Mouse (Mus musculus): ENCODE data around the gene Nell1. TPM values are rescaled to one million over a fixed set of nuclear protein-coding genes. Genes with fewer than 3 reads are reported as not detected.

Gene Nell1
- polyA plus RNA-seq, 1 experiment = 0.22 TPM

DNA sequence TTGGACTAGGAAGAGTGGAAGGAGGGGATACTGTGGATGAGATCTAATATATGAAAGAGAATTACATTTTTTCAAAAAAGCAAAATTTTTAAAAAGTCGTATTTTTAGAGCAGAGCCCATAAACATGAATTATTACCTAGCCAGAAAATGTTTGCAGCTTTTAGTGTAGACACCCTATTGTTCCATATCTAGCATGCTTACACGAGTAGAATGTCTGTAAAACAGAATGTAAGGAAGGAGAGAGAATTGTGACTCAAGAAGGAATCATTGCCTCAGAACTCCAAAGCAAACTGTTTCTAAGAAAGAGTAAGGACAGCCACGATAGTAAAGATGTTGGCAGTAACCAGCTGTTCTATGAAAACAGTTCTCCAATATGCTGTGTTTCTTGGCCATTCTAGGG lies 624.2 kb downstream of the Nell1 start, which contains the start of gene 4933405O20Rik:
Gene 4933405O20Rik (plus strand): TSS at position 301 of the 400 bp plus-strand sequence.
- H3K4me3 ChIP-seq (ENCODE audit: control insufficient read depth, low read depth, low read length) = peak within 1 kb of the TSS; percentile 66
- TF ChIP-seq CTCF (IDR thresholded peaks at IDR 0.05; ENCODE audit: control insufficient read depth, insufficient read depth, insufficient replicate concordance, low read depth, low read length) = no peak
- no peak for TF ChIP-seq POLR2A (IDR thresholded peaks at IDR 0.05; ENCODE audit: control insufficient read depth, low read depth, low read length)
- H3K27ac ChIP-seq (ENCODE audit: control insufficient read depth, insufficient read depth, low read depth, low read length) = no peak within 1 kb of the TSS
- no peaks in the 10 kb centered on the region for H3K27me3 ChIP-seq (ENCODE audit: control insufficient read depth, insufficient read depth, low read length)
- H3K4me1 ChIP-seq (ENCODE audit: control insufficient read depth, insufficient read depth, low read length) = no peaks in the 10 kb centered on the region; the same call in 1 of the 2 replicates
- H3K36me3 ChIP-seq (ENCODE audit: control insufficient read depth, insufficient read depth, low read length) = no peaks in the 10 kb centered on the region

DNA sequence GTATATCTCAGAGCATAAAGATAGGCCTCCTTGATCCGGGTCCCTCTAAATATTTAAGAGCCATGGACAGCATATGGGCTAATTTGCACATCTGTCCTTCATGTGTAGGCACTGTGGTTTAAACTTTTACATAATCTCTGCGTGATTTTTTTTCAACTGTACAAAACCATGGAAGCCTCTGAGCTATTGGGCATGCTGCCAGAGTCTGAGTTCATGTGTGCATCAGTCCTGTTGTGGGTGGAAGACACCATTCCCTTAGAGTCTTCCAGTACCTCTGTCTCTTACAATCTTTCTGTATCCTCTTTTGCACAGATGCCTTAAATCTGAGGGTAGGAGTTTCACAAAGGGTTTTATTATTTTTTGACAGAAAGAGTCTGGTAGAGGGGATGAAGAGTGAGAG lies 639.4 kb downstream of the Nell1 start:
- Histone ChIP-seq H3K36me3 (ENCODE audit: control insufficient read depth, insufficient read depth, low read length) (no peaks in the 10 kb centered on the region), H3K4me1 (ENCODE audit: control insufficient read depth, insufficient read depth, low read length) (no peaks in the 10 kb centered on the region), H3K27me3 (ENCODE audit: control insufficient read depth, insufficient read depth, low read length) (no peaks in the 10 kb centered on the region), H3K27ac (ENCODE audit: control insufficient read depth, insufficient read depth, low read depth, low read length) (no peak overlapping the region), H3K4me3 (ENCODE audit: control insufficient read depth, low read depth, low read length) (no peak overlapping the region)
- no peak for TF ChIP-seq POLR2A (IDR thresholded peaks at IDR 0.05; ENCODE audit: control insufficient read depth, low read depth, low read length)
- no peak for TF ChIP-seq CTCF (IDR thresholded peaks at IDR 0.05; ENCODE audit: control insufficient read depth, insufficient read depth, insufficient replicate concordance, low read depth, low read length)

DNA sequence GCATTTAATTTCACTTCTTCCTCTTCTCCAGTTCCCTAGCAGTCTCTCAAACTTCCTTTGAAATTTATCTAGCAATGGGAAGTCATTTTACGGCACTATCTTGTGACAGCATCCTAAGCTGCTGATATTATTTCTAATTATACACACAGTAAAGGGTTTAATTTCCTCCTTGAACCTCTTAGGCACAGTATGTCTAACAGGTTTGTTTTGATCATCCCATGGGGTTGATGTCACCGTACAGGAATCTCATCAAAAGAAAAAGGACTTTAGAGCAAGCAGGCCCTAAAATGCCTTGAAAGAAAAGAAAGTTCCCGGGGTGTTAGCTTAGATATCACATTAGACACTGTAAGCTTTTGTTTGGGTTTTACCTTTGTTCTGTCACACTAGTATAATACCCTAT lies 654.5 kb downstream of the Nell1 start:
- Histone ChIP-seq H3K4me1 (ENCODE audit: control insufficient read depth, insufficient read depth, low read length) (no peaks in the 10 kb centered on the region), H3K27ac (ENCODE audit: control insufficient read depth, insufficient read depth, low read depth, low read length) (no peak overlapping the region), H3K4me3 (ENCODE audit: control insufficient read depth, low read depth, low read length) (no peak overlapping the region), H3K36me3 (ENCODE audit: control insufficient read depth, insufficient read depth, low read length) (no peaks in the 10 kb centered on the region), H3K27me3 (ENCODE audit: control insufficient read depth, insufficient read depth, low read length) (no peaks in the 10 kb centered on the region)
- no peak for TF ChIP-seq POLR2A (IDR thresholded peaks at IDR 0.05; ENCODE audit: control insufficient read depth, low read depth, low read length)
- TF ChIP-seq CTCF (IDR thresholded peaks at IDR 0.05; ENCODE audit: control insufficient read depth, insufficient read depth, insufficient replicate concordance, low read depth, low read length) = no peak

DNA sequence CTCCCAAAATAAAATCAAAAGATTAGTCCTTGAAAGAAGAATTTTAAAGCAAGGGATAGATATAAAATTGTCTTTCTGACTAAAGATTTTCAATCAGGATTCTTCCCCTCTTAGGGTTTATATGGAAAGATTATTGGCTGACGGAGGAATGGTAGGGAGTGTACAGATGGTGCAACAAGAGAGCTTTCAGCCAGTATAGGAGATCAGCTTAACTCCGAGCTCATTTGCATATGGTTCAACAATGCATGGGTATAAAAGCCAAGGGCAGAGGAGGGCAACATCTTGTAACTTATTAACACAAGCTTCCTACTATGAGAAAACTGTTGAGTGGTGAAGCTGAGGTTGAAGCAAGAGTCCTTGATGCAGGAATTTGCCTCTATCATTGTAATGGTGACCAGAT lies 658.5 kb downstream of the Nell1 start:
- no peaks in the 10 kb centered on the region for H3K4me1 ChIP-seq (ENCODE audit: control insufficient read depth, insufficient read depth, low read length)
- H3K4me3 ChIP-seq (ENCODE audit: control insufficient read depth, low read depth, low read length) = no peak overlapping the region
- no peak overlapping the region for H3K27ac ChIP-seq (ENCODE audit: control insufficient read depth, insufficient read depth, low read depth, low read length)
- no peak for TF ChIP-seq CTCF (IDR thresholded peaks at IDR 0.05; ENCODE audit: control insufficient read depth, insufficient read depth, insufficient replicate concordance, low read depth, low read length)
- no peak for TF ChIP-seq POLR2A (IDR thresholded peaks at IDR 0.05; ENCODE audit: control insufficient read depth, low read depth, low read length)
- H3K36me3 ChIP-seq (ENCODE audit: control insufficient read depth, insufficient read depth, low read length) = no peaks in the 10 kb centered on the region
- no peaks in the 10 kb centered on the region for H3K27me3 ChIP-seq (ENCODE audit: control insufficient read depth, insufficient read depth, low read length)

DNA sequence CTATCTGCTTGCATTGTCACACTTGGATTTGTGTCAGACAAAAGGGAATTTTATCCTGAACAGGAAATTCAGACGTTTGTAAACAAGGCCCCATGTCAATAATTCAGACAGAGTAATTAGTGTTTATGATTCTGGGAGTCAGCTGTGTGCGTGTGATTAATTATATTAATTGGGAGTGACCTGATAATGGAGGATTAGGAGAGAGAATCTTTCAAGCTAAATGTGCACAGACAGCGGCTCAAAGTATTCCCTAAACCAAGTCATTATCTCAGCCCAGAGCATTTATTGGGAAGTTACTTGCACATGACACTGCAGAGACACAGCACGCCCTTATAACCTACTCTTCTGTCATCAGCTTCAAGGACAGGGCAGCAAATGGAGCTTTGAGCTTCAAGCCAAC lies 697.6 kb downstream of the Nell1 start:
- H3K4me3 ChIP-seq (ENCODE audit: control insufficient read depth, low read depth, low read length) = no peak overlapping the region
- H3K27me3 ChIP-seq (ENCODE audit: control insufficient read depth, insufficient read depth, low read length) = no peaks in the 10 kb centered on the region
- H3K27ac ChIP-seq (ENCODE audit: control insufficient read depth, insufficient read depth, low read depth, low read length) = no peak overlapping the region
- no peaks in the 10 kb centered on the region for H3K4me1 ChIP-seq (ENCODE audit: control insufficient read depth, insufficient read depth, low read length)
- no peaks in the 10 kb centered on the region for H3K36me3 ChIP-seq (ENCODE audit: control insufficient read depth, insufficient read depth, low read length)
- TF ChIP-seq CTCF (IDR thresholded peaks at IDR 0.05; ENCODE audit: control insufficient read depth, insufficient read depth, insufficient replicate concordance, low read depth, low read length) (no peak), POLR2A (IDR thresholded peaks at IDR 0.05; ENCODE audit: control insufficient read depth, low read depth, low read length) (no peak)

DNA sequence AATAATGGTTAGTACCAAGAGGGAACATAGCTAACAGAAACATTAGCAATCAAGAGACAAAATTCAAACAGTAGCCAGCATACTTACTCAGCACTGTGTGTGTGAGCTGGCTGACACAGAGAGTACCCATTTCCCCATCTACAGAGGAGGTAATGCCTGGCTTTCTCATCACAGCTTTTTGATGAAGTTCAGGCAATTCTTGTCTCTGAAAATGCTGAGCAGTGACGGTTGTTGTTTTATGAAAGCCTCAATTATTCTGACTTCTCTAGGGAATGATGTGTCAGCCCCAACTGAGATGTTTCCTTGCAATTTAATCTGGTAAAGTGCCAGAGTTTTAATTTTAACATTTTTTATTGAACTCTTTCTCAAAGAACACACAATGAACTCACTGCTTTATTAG lies 700.8 kb downstream of the Nell1 start:
- H3K36me3 ChIP-seq (ENCODE audit: control insufficient read depth, insufficient read depth, low read length) = no peaks in the 10 kb centered on the region
- no peaks in the 10 kb centered on the region for H3K27me3 ChIP-seq (ENCODE audit: control insufficient read depth, insufficient read depth, low read length)
- TF ChIP-seq CTCF (IDR thresholded peaks at IDR 0.05; ENCODE audit: control insufficient read depth, insufficient read depth, insufficient replicate concordance, low read depth, low read length) = no peak
- no peak for TF ChIP-seq POLR2A (IDR thresholded peaks at IDR 0.05; ENCODE audit: control insufficient read depth, low read depth, low read length)
- no peak overlapping the region for H3K4me3 ChIP-seq (ENCODE audit: control insufficient read depth, low read depth, low read length)
- H3K27ac ChIP-seq (ENCODE audit: control insufficient read depth, insufficient read depth, low read depth, low read length) = no peak overlapping the region
- H3K4me1 ChIP-seq (ENCODE audit: control insufficient read depth, insufficient read depth, low read length) = no peaks in the 10 kb centered on the region

DNA sequence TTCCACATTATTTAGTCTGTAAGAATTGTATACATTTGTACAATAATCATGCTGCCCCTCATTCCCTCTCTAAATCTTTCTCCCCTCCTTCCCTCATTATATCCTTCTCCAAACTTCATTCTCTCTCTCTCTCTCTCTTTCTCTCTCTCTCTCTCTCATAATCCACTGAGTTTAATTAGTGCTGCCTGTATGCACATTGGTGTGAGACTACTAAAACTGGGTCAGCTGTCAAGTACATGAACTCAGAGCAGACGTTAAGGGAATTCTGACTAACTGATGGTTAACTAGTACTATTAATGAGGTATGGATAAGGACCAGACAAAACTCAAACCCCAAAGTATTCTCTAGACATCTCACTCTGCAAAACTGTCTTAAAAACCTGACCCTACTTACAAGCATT lies 702.8 kb downstream of the Nell1 start:
- no peak for TF ChIP-seq CTCF (IDR thresholded peaks at IDR 0.05; ENCODE audit: control insufficient read depth, insufficient read depth, insufficient replicate concordance, low read depth, low read length)
- TF ChIP-seq POLR2A (IDR thresholded peaks at IDR 0.05; ENCODE audit: control insufficient read depth, low read depth, low read length) = no peak
- Histone ChIP-seq H3K36me3 (ENCODE audit: control insufficient read depth, insufficient read depth, low read length) (no peaks in the 10 kb centered on the region), H3K27ac (ENCODE audit: control insufficient read depth, insufficient read depth, low read depth, low read length) (no peak overlapping the region), H3K27me3 (ENCODE audit: control insufficient read depth, insufficient read depth, low read length) (no peaks in the 10 kb centered on the region), H3K4me1 (ENCODE audit: control insufficient read depth, insufficient read depth, low read length) (no peaks in the 10 kb centered on the region), H3K4me3 (ENCODE audit: control insufficient read depth, low read depth, low read length) (no peak overlapping the region)

DNA sequence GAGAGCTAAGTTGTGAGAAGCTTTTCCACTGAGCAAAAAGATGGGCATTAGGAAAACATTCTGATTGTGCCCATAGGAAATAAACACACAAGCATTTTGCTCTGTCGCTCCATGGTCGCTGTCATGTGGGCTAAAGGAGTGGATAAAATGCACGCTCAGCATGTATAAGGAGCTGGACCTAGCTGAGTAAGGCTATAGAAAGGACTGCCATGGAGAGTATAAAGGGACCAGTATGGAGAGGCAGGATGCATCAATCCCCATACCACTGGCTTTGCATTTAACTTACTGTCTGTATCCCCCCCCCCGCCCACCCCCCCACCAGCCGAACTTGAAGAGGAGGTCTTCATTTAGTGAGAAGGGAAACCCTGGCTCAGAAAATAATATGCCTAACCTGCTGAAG lies 711.7 kb downstream of the Nell1 start:
- Histone ChIP-seq H3K27me3 (ENCODE audit: control insufficient read depth, insufficient read depth, low read length) (no peaks in the 10 kb centered on the region), H3K36me3 (ENCODE audit: control insufficient read depth, insufficient read depth, low read length) (no peaks in the 10 kb centered on the region), H3K27ac (ENCODE audit: control insufficient read depth, insufficient read depth, low read depth, low read length) (no peak overlapping the region), H3K4me3 (ENCODE audit: control insufficient read depth, low read depth, low read length) (no peak overlapping the region), H3K4me1 (ENCODE audit: control insufficient read depth, insufficient read depth, low read length) (no peaks in the 10 kb centered on the region)
- TF ChIP-seq POLR2A (IDR thresholded peaks at IDR 0.05; ENCODE audit: control insufficient read depth, low read depth, low read length) (no peak), CTCF (IDR thresholded peaks at IDR 0.05; ENCODE audit: control insufficient read depth, insufficient read depth, insufficient replicate concordance, low read depth, low read length) (no peak)

All from testis, adult 2 months (tissue).